Mouse (Mus musculus) limb, embryonic 10.5 days (tissue): ENCODE measurements around the gene Hoxc5. TPM values are rescaled to one million over a fixed set of nuclear protein-coding genes. Genes with fewer than 3 reads are reported as not detected.
A peak's percentile ranks its signal among the peaks of the same experiment; 100 is the strongest.

Source experiments
- DNase-seq: peaks from one replicate; pipeline ENCODE4 v3.0.0-alpha.2; 2017; ENCODE audit warnings: low spot score
- H3K27ac ChIP-seq: fragments of 300-500 bp; sonication (generic); 2 replicates; pipeline ENCODE4 v1.5.1; 2016; ENCODE audit warnings: mild to moderate bottlenecking
- H3K27me3 ChIP-seq: fragments of 300-500 bp; sonication (generic); 2 replicates; pipeline ENCODE4 v1.6.1; 2016; ENCODE audit warnings: low read depth, mild to moderate bottlenecking; ENCODE audit not compliant: poor library complexity, severe bottlenecking
- H3K36me3 ChIP-seq: fragments of 300-500 bp; sonication (generic); 2 replicates; pipeline ENCODE4 v1.6.1; 2016; ENCODE audit warnings: mild to moderate bottlenecking, moderate library complexity
- H3K4me1 ChIP-seq: fragments of 300-500 bp; sonication (generic); 2 replicates; pipeline ENCODE4 v1.6.1; 2016
- H3K4me3 ChIP-seq: fragments of 300-500 bp; sonication (generic); 2 replicates; pipeline ENCODE4 v1.5.1; 2016; ENCODE audit warnings: mild to moderate bottlenecking, moderate library complexity
- H3K9me3 ChIP-seq: fragments of 300-500 bp; sonication (generic); replicated peaks from 2 replicates; pipeline ENCODE4 v1.6.1; 2016; ENCODE audit warnings: mild to moderate bottlenecking
- WGBS: fragments of 180-500 bp; shearing (Covaris S2); methylation state at CpG from one replicate; pipeline ENCODE4 v1.1.7; 2016; 5-methylcytosine and 5-hydroxymethylcytosine counted together
- polyA plus RNA-seq: library from polyadenylated mRNA; unstranded; fragments of >200 nt; fragmentation: Nextera tagmentation; extraction: Ambion mirVana; gene quantifications from 2 replicates; pipeline ENCODE4 v1.2.1, GENCODE M21; 2016

The Hoxc5 gene
- polyA plus RNA-seq, 1 experiment from 2014 or later: 12.7 TPM

- WGBS: 1% methylated on average over 16 of the region's 16 CpGs
- Histone ChIP-seq H3K4me3 (peak overlapping the region; percentile 49), H3K27ac (peak overlapping the region; percentile 80), H3K9me3 (no peaks in the 10 kb centered on the region), H3K4me1 (peaks cover 74% of the 10 kb centered on the region), H3K27me3 (peaks cover 100% of the 10 kb centered on the region), H3K36me3 (no peaks in the 10 kb centered on the region)
- no peak for DNase-seq
These were observed 10.3 kb downstream of the Hoxc5 start for GRCm38 (mm10) chr15:102977423-102977974.

DNA sequence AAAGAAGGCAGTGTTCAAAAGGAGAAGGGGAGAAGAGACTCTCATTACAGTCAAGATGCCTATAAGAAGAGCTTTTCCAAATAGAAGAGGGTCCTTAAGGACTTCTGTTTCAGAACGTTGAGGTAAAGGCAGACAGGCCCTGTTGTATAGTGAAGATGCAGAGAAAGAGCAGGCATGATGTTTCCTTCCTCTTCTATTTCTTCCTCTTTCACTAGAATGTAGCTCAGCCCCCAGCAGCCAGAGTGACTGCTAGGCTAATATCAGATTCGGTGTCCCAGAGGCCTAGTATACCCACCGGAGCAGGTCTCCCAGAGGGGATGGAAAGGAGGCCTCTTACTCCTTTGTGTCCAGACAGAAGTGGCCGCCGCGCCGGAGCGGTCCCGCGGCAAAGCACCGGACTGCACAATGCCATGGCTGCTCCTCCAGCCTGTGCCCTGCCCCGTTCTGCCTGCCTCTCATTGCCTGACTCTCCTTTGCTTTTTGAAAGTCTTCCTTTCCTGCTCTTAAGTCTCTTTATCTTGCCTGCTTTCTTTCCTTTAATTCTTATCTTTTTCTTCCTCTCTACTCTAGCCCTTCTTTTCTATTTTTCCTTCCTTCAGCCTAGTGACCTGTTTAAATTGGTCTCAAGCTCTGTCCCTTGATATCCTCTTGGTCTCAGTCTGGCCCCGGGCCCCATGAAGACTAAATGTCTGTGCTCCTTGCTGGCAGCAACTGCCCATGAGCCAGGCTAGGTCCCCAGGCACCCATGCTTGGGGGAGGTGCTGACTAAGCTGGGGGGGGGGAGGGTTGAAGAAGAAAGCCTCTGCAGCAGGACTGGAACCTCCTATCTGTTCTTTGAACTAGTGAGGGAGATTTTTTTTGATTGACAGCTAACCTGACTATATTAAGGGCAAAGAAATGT, 11.6 kb downstream of the Hoxc5 start:
- no peak for DNase-seq
- peaks cover 100% of the 10 kb centered on the region for H3K27me3 ChIP-seq
- peak overlapping the region; percentile 49 for H3K4me3 ChIP-seq
- peak overlapping the region; percentile 80 for H3K27ac ChIP-seq
- no peaks in the 10 kb centered on the region for H3K9me3 ChIP-seq
- H3K4me1 ChIP-seq: peaks cover 80% of the 10 kb centered on the region
- no peaks in the 10 kb centered on the region for H3K36me3 ChIP-seq
- under 1% methylated on average over 13 of the region's 13 CpGs for WGBS

- Histone ChIP-seq H3K27me3 (peaks cover 100% of the 10 kb centered on the region), H3K36me3 (no peaks in the 10 kb centered on the region), H3K4me3 (peak overlapping the region; percentile 60), H3K9me3 (no peaks in the 10 kb centered on the region), H3K4me1 (peaks cover 89% of the 10 kb centered on the region), H3K27ac (no peak overlapping the region)
- no peak for DNase-seq
- WGBS: 7% methylated on average over 1 of the region's 1 CpGs
These were observed 12.7 kb downstream of the Hoxc5 start for GRCm38 (mm10) chr15:102979936-102980335.

DNA sequence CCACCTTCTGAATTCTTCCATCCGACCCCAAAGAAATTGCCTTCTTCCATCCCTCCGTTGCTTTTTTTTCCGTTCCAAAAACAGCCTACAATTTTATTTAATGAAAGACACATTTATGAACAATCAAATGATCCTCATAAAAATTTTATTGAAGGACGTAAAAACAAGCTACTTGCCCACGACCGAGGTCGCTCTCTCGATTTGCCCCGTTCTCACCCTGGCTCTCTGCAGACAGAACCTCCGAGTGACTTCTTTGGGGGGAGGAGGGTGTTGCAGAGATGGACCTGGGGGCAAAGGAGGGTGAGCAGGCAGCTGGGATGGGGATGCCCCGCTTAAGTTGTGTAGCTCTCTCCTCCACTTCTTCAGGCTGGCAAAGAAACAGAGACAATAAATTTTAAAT, 13.1 kb downstream of the Hoxc5 start:
- Histone ChIP-seq H3K4me1 (peaks cover 93% of the 10 kb centered on the region), H3K27ac (peak overlapping the region; percentile 89; the same call in 1 of the 2 replicates), H3K27me3 (peaks cover 100% of the 10 kb centered on the region), H3K9me3 (no peaks in the 10 kb centered on the region), H3K4me3 (peak overlapping the region; percentile 60), H3K36me3 (no peaks in the 10 kb centered on the region)
- no peak for DNase-seq
- WGBS: 2% methylated on average over 11 of the region's 11 CpGs

DNA sequence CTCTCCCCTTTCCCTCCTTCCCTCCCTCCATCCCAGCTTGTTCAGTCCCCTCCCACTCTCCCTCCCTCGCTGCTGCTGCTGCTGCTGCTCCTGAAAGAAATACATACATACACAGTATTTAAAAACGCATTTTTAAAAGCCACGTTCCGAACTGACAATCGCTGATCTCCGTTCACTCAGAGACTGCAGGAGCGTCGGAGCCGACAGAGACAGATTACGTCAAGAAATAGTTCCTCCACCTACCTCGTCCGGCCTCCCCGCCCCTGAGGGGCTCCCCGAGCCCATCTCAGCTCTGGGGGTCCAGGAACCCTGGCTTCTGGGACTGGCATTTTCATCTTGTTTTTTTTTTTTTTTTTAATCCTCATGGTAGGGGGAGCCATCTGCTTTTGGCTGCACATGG, 13.7 kb downstream of the Hoxc5 start:
- Histone ChIP-seq H3K9me3 (no peaks in the 10 kb centered on the region), H3K4me3 (peak overlapping the region; percentile 60), H3K27me3 (peaks cover 100% of the 10 kb centered on the region), H3K27ac (peak overlapping the region; percentile 89), H3K36me3 (no peaks in the 10 kb centered on the region), H3K4me1 (peaks cover 94% of the 10 kb centered on the region)
- WGBS: under 1% methylated on average over 14 of the region's 14 CpGs
- no peak for DNase-seq

DNA sequence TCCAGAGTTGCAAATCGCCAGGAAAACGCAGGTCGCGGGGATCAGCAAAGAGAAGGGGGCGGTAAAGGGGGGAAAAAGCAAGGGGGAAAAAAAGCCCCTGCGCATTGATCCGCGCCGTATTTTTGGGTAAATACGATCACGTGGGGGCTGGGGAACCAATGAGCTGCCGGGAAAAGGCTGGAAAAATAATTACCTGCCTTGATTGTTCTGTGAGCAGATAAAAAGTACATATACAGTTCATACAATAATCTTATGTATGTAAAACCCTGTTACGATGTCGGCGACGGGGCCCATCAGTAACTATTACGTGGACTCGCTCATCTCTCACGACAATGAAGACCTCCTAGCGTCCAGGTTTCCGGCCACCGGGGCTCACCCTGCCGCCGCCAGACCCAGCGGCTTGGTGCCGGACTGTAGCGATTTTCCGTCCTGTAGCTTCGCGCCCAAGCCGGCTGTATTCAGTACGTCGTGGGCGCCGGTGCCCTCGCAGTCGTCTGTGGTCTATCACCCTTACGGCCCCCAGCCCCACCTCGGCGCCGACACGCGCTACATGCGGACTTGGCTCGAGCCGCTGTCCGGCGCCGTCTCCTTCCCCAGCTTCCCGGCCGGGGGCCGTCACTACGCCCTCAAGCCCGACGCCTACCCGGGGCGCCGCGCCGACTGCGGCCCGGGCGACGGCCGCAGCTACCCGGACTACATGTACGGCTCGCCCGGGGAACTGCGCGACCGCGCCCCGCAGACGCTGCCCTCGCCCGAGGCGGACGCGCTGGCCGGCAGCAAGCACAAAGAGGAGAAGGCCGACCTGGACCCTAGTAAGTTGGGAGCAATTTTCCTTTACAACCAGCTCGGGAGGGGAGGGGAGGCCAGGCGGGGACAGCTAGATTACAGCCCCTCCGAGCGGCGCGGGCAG, 14.4 kb downstream of the Hoxc5 start:
- under 1% methylated on average over 88 of the region's 88 CpGs for WGBS
- Histone ChIP-seq H3K4me1 (peaks cover 96% of the 10 kb centered on the region), H3K27me3 (peaks cover 100% of the 10 kb centered on the region), H3K4me3 (peak overlapping the region; percentile 60), H3K27ac (peak overlapping the region; percentile 89), H3K36me3 (no peaks in the 10 kb centered on the region), H3K9me3 (no peaks in the 10 kb centered on the region)
- DNase-seq: peak; percentile 81

DNA sequence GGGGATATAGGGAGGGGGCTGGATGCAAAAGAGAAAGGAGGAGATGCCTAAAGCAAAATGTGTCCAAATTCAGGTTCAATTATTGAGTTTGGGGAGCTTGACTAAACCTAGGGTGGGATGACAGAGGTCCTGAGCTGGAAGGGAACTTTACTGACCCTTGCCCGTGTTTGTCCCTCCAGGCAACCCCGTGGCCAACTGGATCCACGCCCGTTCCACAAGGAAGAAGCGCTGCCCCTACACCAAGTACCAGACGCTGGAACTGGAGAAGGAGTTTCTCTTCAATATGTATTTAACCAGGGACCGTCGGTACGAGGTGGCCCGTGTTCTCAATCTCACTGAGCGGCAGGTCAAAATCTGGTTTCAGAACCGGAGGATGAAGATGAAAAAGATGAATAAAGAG, 16.5 kb downstream of the Hoxc5 start:
- Histone ChIP-seq H3K9me3 (no peaks in the 10 kb centered on the region), H3K4me1 (peaks cover 88% of the 10 kb centered on the region), H3K27ac (0 out of 2 replicates have a peak overlapping the region, but pooled peaks have one; percentile 36), H3K27me3 (peaks cover 100% of the 10 kb centered on the region), H3K4me3 (peak overlapping the region; percentile 60), H3K36me3 (no peaks in the 10 kb centered on the region)
- 2% methylated on average over 12 of the region's 12 CpGs for WGBS
- no peak for DNase-seq

- Histone ChIP-seq H3K36me3 (no peaks in the 10 kb centered on the region), H3K27me3 (peaks cover 100% of the 10 kb centered on the region), H3K27ac (no peak overlapping the region), H3K9me3 (no peaks in the 10 kb centered on the region), H3K4me3 (no peak overlapping the region; the same call in 1 of the 2 replicates), H3K4me1 (peaks cover 83% of the 10 kb centered on the region)
- DNase-seq: no peak
- WGBS: 3% methylated on average over 10 of the region's 10 CpGs
These were observed 17.3 kb downstream of the Hoxc5 start for GRCm38 (mm10) chr15:102984521-102984920.

GRCm38 (mm10) chr15:102984925-102985324, 17.7 kb downstream of the Hoxc5 start:
- peaks cover 100% of the 10 kb centered on the region for H3K27me3 ChIP-seq
- DNase-seq: no peak
- no peak overlapping the region for H3K27ac ChIP-seq
- H3K36me3 ChIP-seq: no peaks in the 10 kb centered on the region
- H3K9me3 ChIP-seq: no peaks in the 10 kb centered on the region
- no peak overlapping the region for H3K4me3 ChIP-seq
- H3K4me1 ChIP-seq: peaks cover 83% of the 10 kb centered on the region
- 6% methylated on average over 3 of the region's 3 CpGs for WGBS

DNA sequence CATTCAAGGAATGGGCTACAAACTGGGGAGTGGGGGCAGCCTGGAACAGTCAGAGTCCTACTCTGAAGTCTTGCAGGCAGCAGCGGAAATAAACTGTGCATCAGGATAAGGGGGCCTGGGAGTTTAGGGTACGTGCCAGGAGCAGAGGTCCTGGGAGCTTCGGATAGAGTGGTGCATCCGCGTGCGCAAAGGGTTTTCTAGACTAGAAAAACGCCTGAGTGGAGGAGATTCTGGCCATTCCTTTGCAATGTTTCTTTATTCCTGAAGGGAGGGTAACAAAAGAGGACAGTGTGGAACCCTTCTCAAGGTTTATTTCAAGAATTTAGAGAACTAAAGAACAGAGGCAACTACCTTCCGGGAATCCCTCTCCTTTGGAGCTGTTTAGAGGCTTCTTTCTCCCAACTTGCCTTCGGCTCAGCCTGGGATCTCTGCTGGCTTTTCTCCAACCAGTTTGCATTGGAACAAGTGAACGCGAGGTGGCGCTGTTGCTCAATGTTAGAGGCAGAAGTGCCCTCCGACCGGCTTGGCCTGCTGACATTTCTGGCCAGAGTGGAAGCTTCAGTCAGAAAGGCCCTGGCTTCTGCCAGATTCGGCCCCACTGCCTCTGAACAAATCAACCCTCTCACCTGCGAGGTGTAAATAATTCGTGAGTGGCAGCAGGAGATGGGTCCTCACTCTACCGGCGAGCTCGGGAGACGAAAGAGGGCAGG, 20.0 kb downstream of the Hoxc5 start:
- 2% methylated on average over 21 of the region's 21 CpGs for WGBS
- H3K27me3 ChIP-seq: peaks cover 100% of the 10 kb centered on the region
- no peak overlapping the region for H3K4me3 ChIP-seq
- H3K9me3 ChIP-seq: no peaks in the 10 kb centered on the region
- H3K4me1 ChIP-seq: peaks cover 83% of the 10 kb centered on the region
- H3K27ac ChIP-seq: no peak overlapping the region
- no peaks in the 10 kb centered on the region for H3K36me3 ChIP-seq
- peak; percentile 99 for DNase-seq

DNA sequence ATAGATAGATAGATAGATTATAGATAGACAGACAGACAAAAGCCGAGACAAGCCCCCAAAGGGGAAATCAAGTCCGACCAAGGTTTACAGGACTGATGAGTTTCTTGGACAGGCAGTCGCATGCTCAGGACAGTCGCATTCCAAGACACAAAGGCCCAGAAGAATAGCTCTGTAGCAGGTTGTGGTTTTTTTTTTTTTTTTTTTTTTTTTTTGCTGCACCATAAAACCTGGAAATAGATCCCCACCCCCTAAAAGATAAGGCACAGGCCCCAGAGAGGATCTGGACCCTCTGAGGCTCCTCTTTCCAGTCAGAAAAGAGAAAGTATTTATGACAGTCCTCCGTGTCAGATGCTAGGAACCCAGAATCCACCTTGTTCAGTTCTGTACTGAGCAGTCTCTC, 20.8 kb downstream of the Hoxc5 start:
- no peaks in the 10 kb centered on the region for H3K9me3 ChIP-seq
- DNase-seq: no peak
- peaks cover 100% of the 10 kb centered on the region for H3K27me3 ChIP-seq
- H3K4me1 ChIP-seq: peaks cover 84% of the 10 kb centered on the region
- 9% methylated on average over 5 of the region's 5 CpGs for WGBS
- no peak overlapping the region for H3K27ac ChIP-seq
- no peaks in the 10 kb centered on the region for H3K36me3 ChIP-seq
- H3K4me3 ChIP-seq: no peak overlapping the region
